Comparison of ENCODE assay signal across 11 mouse cellular contexts in genomic region chr17:75370120-75370519, GRCm38 (mm10).
DNase-seq lines count a peak whose midpoint lies in the region; ATAC-seq lines count a peak whose summit lies in the region.
"Had no signal": no experiment of that assay in that cellular context is flagged by ENCODE, and none has a peak within 500 bp of the region (broad histone marks: within the 10 kb centered on the region; RNA-seq: fewer than 3 reads in every experiment).

No protein-coding gene starts in this region.

- H3K27ac ChIP-seq in neural tube, embryonic 15.5 days (replicated peaks) = no peak overlapping the region
- H3K27ac ChIP-seq: embryonic facial prominence, embryonic 13.5 days; limb, embryonic 12.5 days; neural tube, embryonic 12.5 days had no signal

- H3K27me3 ChIP-seq in neural tube, embryonic 15.5 days (replicated peaks) = no peaks in the 10 kb centered on the region
- H3K27me3 ChIP-seq in splenic B cell, adult 2 months (ENCODE audit: control insufficient read depth, insufficient read depth, low read length, poor library complexity, severe bottlenecking) = no peaks in the 10 kb centered on the region
- H3K27me3 ChIP-seq: embryonic facial prominence, embryonic 13.5 days; limb, embryonic 12.5 days; neural tube, embryonic 12.5 days had no signal

- intact Hi-C loops in heart, postnatal 25 days (cut with DNase I) = loop anchor here (10.0 kb wide), 1 partner anchor 365 kb away; the partner anchor contains the start of gene Ltbp1

- ATAC-seq in neural tube, embryonic 15.5 days (ENCODE audit: low FRiP score) = no peak
- peak; percentile 30; the same call in 1 of the 2 replicates for ATAC-seq in common myeloid progenitor, adult 5-6 weeks (replicated peaks; ENCODE audit: low read depth, poor library complexity, severe bottlenecking)

- no peaks in the 10 kb centered on the region for H3K9me3 ChIP-seq in neural tube, embryonic 15.5 days (replicated peaks)
- H3K9me3 ChIP-seq: embryonic facial prominence, embryonic 13.5 days; limb, embryonic 12.5 days; neural tube, embryonic 12.5 days had no signal

- no peaks in the 10 kb centered on the region for H3K4me1 ChIP-seq in neural tube, embryonic 15.5 days
- H3K4me1 ChIP-seq: limb, embryonic 12.5 days; neural tube, embryonic 12.5 days had no signal

- H3K4me3 ChIP-seq in neural tube, embryonic 15.5 days (replicated peaks) = no peak overlapping the region
- H3K4me3 ChIP-seq: embryonic facial prominence, embryonic 13.5 days; limb, embryonic 12.5 days; neural tube, embryonic 12.5 days had no signal

- no peaks in the 10 kb centered on the region for H3K36me3 ChIP-seq in neural tube, embryonic 15.5 days
- no peaks in the 10 kb centered on the region for H3K36me3 ChIP-seq in splenic B cell, adult 2 months (ENCODE audit: control insufficient read depth, insufficient read depth, low read length, poor library complexity, severe bottlenecking)
- H3K36me3 ChIP-seq: neural tube, embryonic 12.5 days had no signal

- H3K9ac ChIP-seq in neural tube, embryonic 15.5 days (replicated peaks) = no peak overlapping the region
- H3K9ac ChIP-seq: embryonic facial prominence, embryonic 13.5 days; limb, embryonic 12.5 days; neural tube, embryonic 12.5 days had no signal

- H3K4me2 ChIP-seq in neural tube, embryonic 15.5 days = no peak overlapping the region
- H3K4me2 ChIP-seq: embryonic facial prominence, embryonic 13.5 days; limb, embryonic 12.5 days; neural tube, embryonic 12.5 days had no signal

- WGBS in neural tube, embryonic 15.5 days = 91% methylated on average over 4 of the region's 4 CpGs

- peak; percentile 14 for DNase-seq in heart, adult 8-10 months (ENCODE audit: low spot score)
- DNase-seq in heart, postnatal 25 days (ENCODE audit: low spot score) = no peak
- DNase-seq in neural tube, embryonic 10.5 days (ENCODE audit: extremely low spot score, low spot score) = peak; percentile 34
- DNase-seq in splenic B cell, adult 2 months (ENCODE audit: low read depth, low spot score) = peak; percentile 68
- no peak for DNase-seq in cerebellum, postnatal 4 days (ENCODE audit: low spot score in 2 of 2)
- no peak for DNase-seq in right cerebral cortex, adult 18-20 months

Comparison
In these comparisons a context has a peak if more than half of its experiments do, and no peak if none do; other contexts are left out.
1. DNase-seq: peak in heart, adult 8-10 months (single experiment), neural tube, embryonic 10.5 days (single experiment) and splenic B cell, adult 2 months (single experiment); none in heart, postnatal 25 days (single experiment), cerebellum, postnatal 4 days (0 of 2) and right cerebral cortex, adult 18-20 months (single experiment).